Mouse (Mus musculus) ES-E14 (cell line): Measurements from ENCODE around the gene Foxj2.

ENCODE experiments used
- HCFC1 ChIP-seq: IDR thresholded peaks from 2 replicates; pipeline ENCODE4 v1.6.1; 2012; ENCODE audit warnings: low read length, inconsistent platforms, borderline replicate concordance; ENCODE audit not compliant: insufficient read depth
- MAFK ChIP-seq: IDR thresholded peaks from 2 replicates; pipeline ENCODE4 v1.6.1; 2014; ENCODE audit warnings: mild to moderate bottlenecking, low read depth, low read length, inconsistent platforms; ENCODE audit not compliant: insufficient read depth
- ZNF384 ChIP-seq: IDR thresholded peaks from 2 replicates; pipeline ENCODE4 v1.6.1; 2012; ENCODE audit warnings: low read depth, low read length, inconsistent platforms

DNA sequence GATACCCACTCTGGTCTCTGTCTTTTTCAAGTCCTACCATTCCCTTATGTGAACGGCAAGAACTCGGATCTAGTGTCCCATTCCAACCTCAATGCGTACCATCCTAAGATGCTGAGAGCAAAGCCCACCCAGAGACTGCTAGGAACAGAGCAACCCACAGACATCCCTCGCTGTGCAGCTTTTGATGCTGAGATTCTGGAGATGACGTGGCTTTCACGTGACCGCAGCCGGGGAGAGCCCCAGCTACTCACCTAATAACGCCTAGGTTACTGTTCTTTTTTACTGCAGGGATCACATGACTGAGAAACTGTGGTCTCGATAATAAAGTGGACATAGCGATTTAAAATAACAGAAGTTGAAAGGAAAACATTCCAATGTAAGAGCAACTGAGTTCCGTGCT lies 34.8 kb downstream of the Foxj2 start:
- TF ChIP-seq MAFK (no peak), HCFC1 (no peak), ZNF384 (no peak)
